17 mouse cellular contexts compared by ENCODE assay signal in genomic region chr14:24937876-24938275, GRCm38 (mm10).
"Had no signal": no experiment of that assay in that cellular context is flagged by ENCODE, and none has a peak within 500 bp of the region (broad histone marks: within the 10 kb centered on the region; RNA-seq: fewer than 3 reads in every experiment).

No protein-coding gene starts in this region.

- H3K4me2 ChIP-seq: neural tube, embryonic 12.5 days; neural tube, embryonic 13.5 days; neural tube, embryonic 15.5 days; stomach, embryonic 15.5 days had no signal

- H3K9me3 ChIP-seq: neural tube, embryonic 12.5 days; neural tube, embryonic 13.5 days; neural tube, embryonic 15.5 days; stomach, embryonic 15.5 days had no signal

- H3K4me1 ChIP-seq: neural tube, embryonic 12.5 days; stomach, embryonic 15.5 days had no signal

- DNase-seq: retina, postnatal 1 day; right cerebral cortex, adult 18-20 months; right cerebral cortex, postnatal 14 days; right cerebral cortex, postnatal 25 days; right cerebral cortex, postnatal 4 days; spleen, adult 18-20 months; thymus, adult 18-20 months; thymus, adult 2 months; thymus, postnatal 14 days; thymus, postnatal 25 days; thymus, postnatal 36 days; thymus, postnatal 4 days had no signal

- H3K27ac ChIP-seq: neural tube, embryonic 12.5 days; neural tube, embryonic 13.5 days; neural tube, embryonic 15.5 days; stomach, embryonic 15.5 days; stomach, postnatal 0 days had no signal

- H3K36me3 ChIP-seq: neural tube, embryonic 12.5 days; neural tube, embryonic 13.5 days; neural tube, embryonic 15.5 days; stomach, embryonic 15.5 days had no signal

- H3K4me3 ChIP-seq: neural tube, embryonic 12.5 days; neural tube, embryonic 13.5 days; neural tube, embryonic 15.5 days; stomach, embryonic 15.5 days had no signal

- H3K27me3 ChIP-seq: neural tube, embryonic 12.5 days; neural tube, embryonic 13.5 days; neural tube, embryonic 15.5 days; stomach, embryonic 15.5 days had no signal

- H3K9ac ChIP-seq: neural tube, embryonic 12.5 days; neural tube, embryonic 13.5 days; neural tube, embryonic 15.5 days; stomach, embryonic 15.5 days had no signal
